Mouse (Mus musculus) cerebellum, adult 2 months (tissue): ENCODE measurements around the gene Igsf3.

ENCODE experiments used
- CTCF ChIP-seq: fragments of 200-500 bp; IDR thresholded peaks from 2 replicates; pipeline ENCODE4 v1.5.1; 2011; ENCODE audit warnings: low read depth, mild to moderate bottlenecking, control low read depth, low read length, moderate library complexity, borderline replicate concordance; ENCODE audit not compliant: insufficient read depth
- POLR2A ChIP-seq: fragments of 200-500 bp; IDR thresholded peaks from 2 replicates; pipeline ENCODE4 v1.6.1; 2011; ENCODE audit warnings: low read length, control low read depth, borderline replicate concordance; ENCODE audit not compliant: insufficient read depth

GRCm38 (mm10) chr3:101377256-101378024 is 557 bp downstream of the Igsf3 start:
- TF ChIP-seq CTCF (no peak), POLR2A (no peak)
